Mouse (Mus musculus): ENCODE data around the gene Eps8. TPM values are rescaled to one million over a fixed set of nuclear protein-coding genes. Genes with fewer than 3 reads are reported as not detected.

Eps8 gene
- polyA plus RNA-seq, 1 experiment from 2014 or later: 27.5 TPM

GRCm38 (mm10) chr6:137580503-137580902, 74.2 kb downstream of the Eps8 start:
- no peaks in the 10 kb centered on the region for H3K27me3 ChIP-seq
- H3K36me3 ChIP-seq: no peaks in the 10 kb centered on the region
- H3K4me1 ChIP-seq (replicated peaks): no peaks in the 10 kb centered on the region
- WGBS: 90% methylated on average over 5 of the region's 5 CpGs
- no peak overlapping the region for H3K4me3 ChIP-seq
- ATAC-seq (ENCODE audit: low FRiP score, low read depth): no peak
- H3K27ac ChIP-seq (replicated peaks): no peak overlapping the region
- H3K9me3 ChIP-seq: no peaks in the 10 kb centered on the region
- no peak overlapping the region for H3K9ac ChIP-seq
- no peak overlapping the region for H3K4me2 ChIP-seq

DNA sequence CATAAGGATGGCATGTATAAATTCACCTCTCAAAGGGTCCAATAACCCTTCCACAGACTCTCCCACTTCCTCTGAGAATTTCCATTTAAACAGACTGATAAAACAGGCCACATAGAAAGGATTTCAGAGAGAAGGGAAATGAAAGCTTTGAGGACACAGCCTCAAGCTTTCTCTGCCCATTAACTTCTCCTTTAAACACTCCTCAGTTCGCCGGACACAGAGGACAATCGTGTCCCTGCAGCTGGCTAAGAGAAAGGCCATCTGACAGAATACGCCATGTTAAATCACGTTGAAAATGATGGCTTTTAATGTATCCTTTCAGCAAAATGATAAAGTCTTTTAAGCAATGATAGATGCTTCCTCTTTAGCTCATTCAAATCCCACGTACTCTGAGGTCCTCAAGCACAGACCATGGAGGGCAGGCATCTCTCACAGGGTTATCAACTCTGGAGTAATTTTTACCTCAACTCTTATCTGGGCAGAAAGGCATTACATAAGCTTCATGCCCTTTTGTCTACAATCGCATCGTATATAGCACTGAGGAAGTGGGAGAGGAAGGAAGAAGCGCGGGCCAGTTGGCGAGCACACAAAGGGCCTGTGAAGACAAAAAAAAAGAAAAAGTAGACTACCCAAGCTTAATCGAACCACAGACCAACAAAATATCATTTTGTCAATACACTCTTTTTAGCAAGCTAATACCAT, 77.9 kb downstream of the Eps8 start:
- no peak overlapping the region for H3K4me3 ChIP-seq
- ATAC-seq (ENCODE audit: low FRiP score, low read depth): no peak

DNA sequence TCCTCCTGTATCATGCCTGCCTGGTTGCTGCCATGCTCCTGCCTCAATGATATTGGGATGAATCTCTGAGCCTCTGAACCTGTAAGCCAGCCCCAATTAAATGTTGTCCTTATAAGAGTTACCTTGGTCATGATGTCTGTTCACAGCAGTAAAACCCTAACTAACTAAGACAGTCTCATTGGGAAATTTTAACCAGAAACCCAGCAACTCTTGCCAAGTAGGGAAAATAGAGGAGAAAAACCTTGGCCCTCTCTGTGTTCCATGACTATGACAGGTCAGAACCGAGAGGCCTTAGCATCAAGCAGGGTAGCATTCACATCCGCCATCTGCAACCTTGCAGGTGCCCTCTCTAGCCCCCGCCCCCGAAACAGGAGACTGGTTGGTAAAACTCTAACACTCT, 78.6 kb downstream of the Eps8 start:
- Histone ChIP-seq H3K27me3 (no peaks in the 10 kb centered on the region), H3K9ac (no peak overlapping the region), H3K27ac (replicated peaks) (no peak overlapping the region), H3K4me2 (no peak overlapping the region), H3K4me3 (no peak overlapping the region), H3K36me3 (no peaks in the 10 kb centered on the region), H3K4me1 (replicated peaks) (no peaks in the 10 kb centered on the region), H3K9me3 (no peaks in the 10 kb centered on the region)
- whole genome bisulfite sequencing: 96% methylated on average over 4 of the region's 4 CpGs
- ATAC-seq (ENCODE audit: low FRiP score, low read depth): no peak

More for the DNA sequence above, 77.9 kb downstream of the Eps8 start:
- Histone ChIP-seq H3K9me3 (no peaks in the 10 kb centered on the region), H3K27me3 (no peaks in the 10 kb centered on the region), H3K9ac (no peak overlapping the region), H3K4me2 (no peak overlapping the region), H3K36me3 (no peaks in the 10 kb centered on the region), H3K4me1 (replicated peaks) (no peaks in the 10 kb centered on the region), H3K27ac (replicated peaks) (no peak overlapping the region)
- 75% methylated on average over 12 of the region's 12 CpGs for WGBS

DNA sequence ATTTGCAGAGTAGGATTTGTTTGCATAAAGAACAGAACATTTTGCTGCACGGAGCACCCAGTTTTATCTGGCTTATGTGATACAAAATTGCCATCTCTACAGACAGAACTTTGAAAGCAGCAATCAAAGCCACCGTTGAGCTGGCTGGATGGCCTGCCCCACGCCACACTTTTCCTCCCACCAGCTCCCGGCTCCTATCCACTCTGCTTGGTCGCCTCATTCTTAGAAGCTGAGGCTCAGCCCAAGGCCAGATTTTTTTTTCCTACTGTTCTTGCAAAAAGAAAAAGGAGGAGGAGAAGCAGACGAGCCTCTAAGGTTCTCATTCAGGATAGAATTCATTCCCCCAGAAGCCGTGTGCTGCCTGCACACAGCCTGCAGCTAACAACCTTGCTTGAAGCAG, 80.8 kb downstream of the Eps8 start:
- H3K36me3 ChIP-seq: no peaks in the 10 kb centered on the region
- no peak overlapping the region for H3K27ac ChIP-seq (replicated peaks)
- no peak overlapping the region for H3K4me3 ChIP-seq
- no peaks in the 10 kb centered on the region for H3K4me1 ChIP-seq (replicated peaks)
- H3K4me2 ChIP-seq: no peak overlapping the region
- 68% methylated on average over 7 of the region's 7 CpGs for WGBS
- no peaks in the 10 kb centered on the region for H3K27me3 ChIP-seq
- no peak for ATAC-seq (ENCODE audit: low FRiP score, low read depth)
- H3K9me3 ChIP-seq: no peaks in the 10 kb centered on the region
- no peak overlapping the region for H3K9ac ChIP-seq

GRCm38 (mm10) chr6:137570718-137571131, 84.0 kb downstream of the Eps8 start:
- ATAC-seq (ENCODE audit: low FRiP score, low read depth): no peak
- Histone ChIP-seq H3K9ac (no peak overlapping the region), H3K36me3 (no peaks in the 10 kb centered on the region), H3K27me3 (no peaks in the 10 kb centered on the region), H3K9me3 (no peaks in the 10 kb centered on the region), H3K4me1 (replicated peaks) (no peaks in the 10 kb centered on the region), H3K4me3 (no peak overlapping the region), H3K4me2 (no peak overlapping the region), H3K27ac (replicated peaks) (no peak overlapping the region)
- 57% methylated on average over 9 of the region's 9 CpGs for WGBS

DNA sequence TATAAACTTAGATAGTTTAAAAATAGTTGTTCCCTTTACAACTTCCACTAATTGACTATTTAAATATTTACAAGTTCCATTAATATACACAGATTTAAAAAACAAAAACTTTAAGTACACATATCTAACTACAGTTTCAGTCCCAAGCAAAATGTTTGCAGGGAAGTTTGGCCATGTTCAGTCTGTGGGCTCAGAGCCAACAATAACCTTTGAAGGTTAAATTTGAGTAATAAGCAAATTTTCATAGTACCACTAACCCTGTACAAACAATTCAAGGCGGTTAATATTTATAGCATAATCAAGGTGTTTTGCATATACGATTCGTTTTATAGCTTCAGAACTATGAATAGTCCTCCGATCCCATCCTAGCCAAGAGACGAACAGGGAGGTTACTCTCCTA, 84.7 kb downstream of the Eps8 start:
- no peak for ATAC-seq (ENCODE audit: low FRiP score, low read depth)
- Histone ChIP-seq H3K9ac (no peak overlapping the region), H3K4me3 (no peak overlapping the region), H3K9me3 (no peaks in the 10 kb centered on the region), H3K27me3 (no peaks in the 10 kb centered on the region), H3K27ac (replicated peaks) (no peak overlapping the region), H3K4me1 (replicated peaks) (no peaks in the 10 kb centered on the region), H3K4me2 (no peak overlapping the region), H3K36me3 (no peaks in the 10 kb centered on the region)
- WGBS: 95% methylated on average over 5 of the region's 5 CpGs

GRCm38 (mm10) chr6:137569071-137569470, 85.6 kb downstream of the Eps8 start:
- no peaks in the 10 kb centered on the region for H3K4me1 ChIP-seq (replicated peaks)
- ATAC-seq (ENCODE audit: low FRiP score, low read depth): no peak
- H3K27ac ChIP-seq (replicated peaks): no peak overlapping the region
- 90% methylated on average over 6 of the region's 6 CpGs for WGBS
- no peaks in the 10 kb centered on the region for H3K27me3 ChIP-seq
- H3K9ac ChIP-seq: no peak overlapping the region
- no peak overlapping the region for H3K4me3 ChIP-seq
- H3K9me3 ChIP-seq: no peaks in the 10 kb centered on the region
- no peaks in the 10 kb centered on the region for H3K36me3 ChIP-seq
- no peak overlapping the region for H3K4me2 ChIP-seq

DNA sequence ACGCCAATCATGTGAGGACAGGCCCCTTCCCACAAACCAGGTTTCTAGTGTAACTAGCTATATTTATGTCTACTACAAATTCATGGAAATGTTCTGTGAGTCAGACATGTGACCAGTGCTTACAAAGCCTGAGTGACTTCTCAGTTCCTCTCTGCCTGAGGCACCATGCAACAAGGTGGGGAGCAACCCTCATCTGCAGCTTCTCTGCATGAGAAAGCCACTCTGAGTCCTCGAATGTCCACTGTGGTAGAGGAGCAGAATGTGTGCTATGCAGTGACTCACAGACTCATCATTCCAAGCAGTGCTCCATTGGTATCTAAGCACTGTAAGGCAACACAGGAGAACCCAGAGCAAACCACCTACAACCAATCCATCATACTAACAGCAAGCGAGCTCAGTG, 88.8 kb downstream of the Eps8 start:
- Histone ChIP-seq H3K4me2 (no peak overlapping the region), H3K9ac (no peak overlapping the region), H3K4me3 (no peak overlapping the region), H3K27me3 (no peaks in the 10 kb centered on the region), H3K4me1 (replicated peaks) (no peaks in the 10 kb centered on the region), H3K36me3 (no peaks in the 10 kb centered on the region), H3K27ac (replicated peaks) (no peak overlapping the region), H3K9me3 (no peaks in the 10 kb centered on the region)
- 96% methylated on average over 3 of the region's 3 CpGs for WGBS
- ATAC-seq (ENCODE audit: low FRiP score, low read depth): no peak

DNA sequence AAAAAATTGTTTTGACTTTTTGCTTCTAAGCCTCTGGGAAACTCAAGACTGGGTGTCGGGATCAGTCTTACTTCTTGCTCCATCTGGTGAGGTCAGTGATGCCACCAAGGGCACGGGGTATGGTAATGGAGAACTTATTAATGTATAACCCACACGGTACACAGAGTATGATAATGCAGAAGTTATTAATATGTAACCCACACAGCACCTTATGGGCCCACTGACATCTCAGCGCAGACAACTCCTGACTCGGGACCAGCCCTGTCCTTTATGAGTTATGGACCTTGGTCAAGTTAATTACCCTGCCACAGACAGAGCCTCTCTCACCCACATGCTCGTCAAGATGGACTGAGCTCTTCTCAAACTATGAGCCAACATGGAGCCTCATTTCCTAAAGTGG, 89.2 kb downstream of the Eps8 start:
- ATAC-seq (ENCODE audit: low FRiP score, low read depth): no peak
- no peaks in the 10 kb centered on the region for H3K36me3 ChIP-seq
- no peaks in the 10 kb centered on the region for H3K27me3 ChIP-seq
- H3K4me2 ChIP-seq: no peak overlapping the region
- 89% methylated on average over 6 of the region's 6 CpGs for WGBS
- H3K9ac ChIP-seq: no peak overlapping the region
- H3K9me3 ChIP-seq: no peaks in the 10 kb centered on the region
- no peak overlapping the region for H3K27ac ChIP-seq (replicated peaks)
- H3K4me1 ChIP-seq (replicated peaks): peaks cover 2% of the 10 kb centered on the region; the same call in 1 of the 2 replicates
- no peak overlapping the region for H3K4me3 ChIP-seq

- WGBS: 24% methylated on average over 12 of the region's 12 CpGs
- Histone ChIP-seq H3K9ac (no peak overlapping the region), H3K36me3 (no peaks in the 10 kb centered on the region), H3K27ac (replicated peaks) (no peak overlapping the region), H3K9me3 (no peaks in the 10 kb centered on the region), H3K4me1 (replicated peaks) (peaks cover 6% of the 10 kb centered on the region; the same call in 1 of the 2 replicates), H3K27me3 (no peaks in the 10 kb centered on the region), H3K4me3 (no peak overlapping the region), H3K4me2 (no peak overlapping the region)
- ATAC-seq (ENCODE audit: low FRiP score, low read depth): no peak
Measured at GRCm38 (mm10) chr6:137560358-137560859, 94.3 kb downstream of the Eps8 start.

DNA sequence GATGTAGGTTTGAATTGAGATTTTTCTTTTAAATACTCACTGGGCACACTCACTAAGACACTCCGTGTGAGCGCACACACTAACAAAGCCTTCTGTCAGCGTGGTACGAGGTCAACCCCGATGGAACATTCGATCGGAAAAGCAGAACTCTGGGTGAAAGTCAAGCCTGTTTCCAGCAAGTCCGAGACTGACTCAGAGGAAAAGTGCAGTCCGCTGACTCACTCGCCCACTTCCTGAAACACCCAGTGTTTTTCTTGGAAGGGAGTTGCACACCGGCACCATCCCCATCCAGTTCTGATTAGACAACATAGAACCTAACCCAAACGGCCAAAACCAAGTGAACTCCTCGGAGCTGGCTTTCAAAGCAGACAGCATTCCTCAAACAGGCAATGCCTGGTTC, 95.8 kb downstream of the Eps8 start:
- H3K27ac ChIP-seq (replicated peaks): no peak overlapping the region
- no peaks in the 10 kb centered on the region for H3K36me3 ChIP-seq
- 81% methylated on average over 13 of the region's 13 CpGs for WGBS
- ATAC-seq (ENCODE audit: low FRiP score, low read depth): no peak
- H3K4me3 ChIP-seq: no peak overlapping the region
- no peaks in the 10 kb centered on the region for H3K9me3 ChIP-seq
- no peaks in the 10 kb centered on the region for H3K27me3 ChIP-seq
- peaks cover 6% of the 10 kb centered on the region; the same call in 1 of the 2 replicates for H3K4me1 ChIP-seq (replicated peaks)
- H3K9ac ChIP-seq: no peak overlapping the region
- H3K4me2 ChIP-seq: no peak overlapping the region

DNA sequence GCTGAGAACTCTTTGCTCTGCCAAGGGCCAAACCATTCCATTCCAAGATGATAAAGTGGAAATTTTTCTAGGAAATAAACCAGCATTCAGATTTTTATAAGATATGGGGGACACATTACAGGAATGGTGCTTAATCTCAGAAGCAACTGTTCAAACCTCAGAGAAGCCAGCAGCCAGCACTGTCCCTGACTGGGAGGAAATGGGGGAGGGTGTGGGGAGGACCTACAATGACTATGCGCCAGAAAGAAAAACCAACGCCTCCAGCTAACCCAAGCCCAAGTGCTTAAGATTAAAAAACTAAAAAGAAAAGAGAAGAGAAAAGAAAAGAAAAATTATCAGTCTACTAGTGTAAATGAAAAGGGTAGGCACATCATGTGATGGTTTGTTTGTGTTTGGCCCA, 97.0 kb downstream of the Eps8 start:
- Histone ChIP-seq H3K9me3 (no peaks in the 10 kb centered on the region), H3K27ac (replicated peaks) (no peak overlapping the region), H3K27me3 (no peaks in the 10 kb centered on the region), H3K9ac (no peak overlapping the region), H3K4me3 (no peak overlapping the region), H3K4me1 (replicated peaks) (peaks cover 6% of the 10 kb centered on the region; the same call in 1 of the 2 replicates), H3K4me2 (no peak overlapping the region), H3K36me3 (no peaks in the 10 kb centered on the region)
- WGBS: 94% methylated on average over 2 of the region's 2 CpGs
- no peak for ATAC-seq (ENCODE audit: low FRiP score, low read depth)

GRCm38 (mm10) chr6:137557159-137557558, 97.5 kb downstream of the Eps8 start:
- no peaks in the 10 kb centered on the region for H3K9me3 ChIP-seq
- H3K4me2 ChIP-seq: no peak overlapping the region
- no peaks in the 10 kb centered on the region for H3K27me3 ChIP-seq
- no peak overlapping the region for H3K4me3 ChIP-seq
- H3K36me3 ChIP-seq: no peaks in the 10 kb centered on the region
- ATAC-seq (ENCODE audit: low FRiP score, low read depth): no peak
- H3K27ac ChIP-seq (replicated peaks): no peak overlapping the region
- WGBS: 92% methylated on average over 4 of the region's 4 CpGs
- no peak overlapping the region for H3K9ac ChIP-seq
- H3K4me1 ChIP-seq (replicated peaks): peaks cover 6% of the 10 kb centered on the region; the same call in 1 of the 2 replicates

Data from hindbrain, embryonic 15.5 days (tissue).